Mouse (Mus musculus): ENCODE measurements around the gene Tcf23. TPM values are rescaled to one million over a fixed set of nuclear protein-coding genes. Genes with fewer than 3 reads are reported as not detected.

Gene Tcf23
- polyA plus RNA-seq (2014; fragmentation: Illumina TruSeq; extraction: RNeasy Lipid Tissue Mini Kit (QIAGEN cat#74804); ENCODE audit: low read depth, low replicate concordance) = 0.12 TPM

DNA sequence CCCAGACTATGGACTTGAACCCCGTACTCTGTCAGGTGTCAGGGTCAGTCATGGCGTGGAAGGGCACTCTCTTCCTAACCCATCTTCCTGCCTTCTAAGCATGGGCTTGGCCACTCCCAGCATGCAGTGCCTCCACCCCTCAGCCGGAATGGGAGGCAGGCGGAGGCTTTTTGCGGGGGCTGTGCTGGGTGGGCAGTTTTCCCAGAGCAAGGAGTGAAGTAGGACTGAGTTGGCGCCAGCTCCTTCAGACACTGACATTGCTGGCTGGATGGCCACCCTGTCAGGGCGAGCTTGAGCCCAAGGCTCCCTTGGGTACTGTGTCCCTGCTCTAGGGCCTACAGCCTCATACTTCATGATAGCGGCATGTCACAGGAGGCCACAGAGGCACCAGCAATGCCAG is at the start of gene Tcf23:
Gene Tcf23 (plus strand): TSS at position 247 of the 400 bp plus-strand sequence.

DNA sequence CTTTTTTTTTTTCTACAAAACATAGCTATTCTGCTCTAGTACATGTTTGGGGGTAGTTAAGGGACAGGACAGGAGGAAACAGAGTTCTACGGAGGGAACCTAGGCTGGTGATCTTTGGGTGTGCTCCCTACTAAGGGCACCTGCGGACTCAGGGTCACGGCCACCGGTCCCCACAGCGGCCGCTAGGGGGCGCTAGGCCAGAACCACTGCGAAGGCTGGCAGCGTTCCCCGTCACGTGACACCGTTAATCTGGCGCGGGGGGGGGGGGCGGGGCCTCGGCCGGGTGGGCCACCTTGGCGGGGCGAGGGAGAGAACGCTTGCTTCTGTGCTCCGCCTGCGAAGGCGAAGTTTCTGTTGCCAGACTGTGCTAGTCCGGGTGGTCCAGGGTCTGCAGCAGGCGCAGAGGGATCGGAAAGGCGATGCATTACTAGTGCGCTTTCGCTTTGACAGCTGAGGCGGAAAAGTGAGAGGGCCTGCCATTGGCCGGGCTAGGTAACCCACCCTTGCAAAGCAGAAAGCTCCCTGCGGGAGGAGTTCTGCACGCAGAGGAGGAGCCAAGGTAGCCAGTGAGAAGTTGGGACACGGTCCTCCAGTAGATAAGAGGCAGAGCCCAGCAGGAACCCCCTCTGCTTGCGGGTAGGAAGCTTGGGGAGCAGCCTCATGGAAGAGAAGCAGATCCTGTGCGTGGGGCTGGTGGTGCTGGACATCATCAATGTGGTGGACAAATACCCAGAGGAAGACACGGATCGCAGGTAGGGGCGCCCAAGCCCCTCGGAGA is 47.0 kb upstream of the Tcf23 start, which contains the start of gene Khk:
Gene Khk (plus strand): TSS at position 176 of the 778 bp plus-strand sequence.

DNA sequence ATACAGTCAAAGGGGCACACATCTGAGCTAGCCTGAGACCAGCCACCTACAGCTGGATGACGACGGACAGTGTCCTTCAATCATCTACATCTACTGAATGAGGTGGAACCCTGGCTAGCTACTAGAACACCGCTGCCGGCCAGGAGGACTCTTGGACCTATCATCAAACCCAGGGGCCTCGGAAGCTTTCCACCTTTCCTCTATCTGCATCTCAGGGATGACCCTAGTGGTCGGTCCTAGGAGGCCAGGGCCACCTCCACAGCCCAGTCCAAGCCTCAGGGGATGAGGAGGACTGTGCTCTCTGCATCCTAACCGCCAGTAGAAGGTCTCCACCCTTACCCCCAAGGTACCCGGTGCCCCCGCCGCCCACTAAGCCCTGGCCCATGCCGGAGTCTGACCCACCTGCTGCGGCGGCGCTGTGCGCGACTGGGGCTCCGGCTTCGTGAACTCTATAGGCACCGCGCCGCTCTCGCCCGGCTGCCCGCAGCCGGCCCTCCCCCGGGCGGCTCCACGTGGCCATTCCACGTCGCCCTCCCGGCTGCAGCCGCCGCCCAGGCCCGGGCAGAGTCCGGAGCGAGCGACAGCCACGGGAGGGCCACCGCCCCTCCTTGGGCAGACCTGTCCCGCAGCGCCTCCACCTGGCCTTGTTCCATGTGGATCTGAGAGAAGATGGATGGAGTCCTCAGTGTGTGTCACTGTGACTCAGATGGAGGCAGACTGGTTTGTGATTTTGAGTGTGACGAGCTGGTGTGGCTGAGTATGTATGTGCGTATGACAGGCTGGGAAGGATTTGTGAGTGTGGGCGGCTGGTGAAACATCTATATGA is 23.3 kb upstream of the Tcf23 start, which contains the start of gene Cgref1:
Gene Cgref1 (minus strand): TSS at position 636 of the 826 bp plus-strand sequence.

DNA sequence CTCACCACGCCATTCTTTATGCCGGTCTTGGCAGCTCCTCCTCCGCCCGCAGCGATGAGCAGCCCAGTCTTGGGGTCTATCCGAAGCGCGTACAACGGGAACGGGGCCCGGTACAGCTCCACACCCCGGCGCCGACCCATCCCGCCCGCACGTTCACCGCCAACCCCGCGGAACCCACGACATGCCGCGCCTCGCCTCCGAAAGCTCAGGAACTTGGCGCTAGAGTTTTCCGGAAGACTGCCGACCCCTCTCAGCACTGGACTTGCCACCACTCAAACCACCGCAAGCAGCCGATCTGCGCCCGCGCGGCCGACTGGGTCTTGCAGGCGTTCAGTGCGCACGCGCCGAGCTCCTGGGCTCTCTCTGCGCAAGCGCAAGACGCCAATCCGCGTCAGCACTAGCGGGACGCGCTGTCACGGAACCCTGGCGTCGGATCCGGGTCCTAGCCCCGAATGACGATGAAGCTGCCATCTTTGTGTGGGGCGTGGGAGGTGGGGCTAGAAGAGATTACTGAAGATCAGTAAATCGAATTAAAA is 8.4 kb upstream of the Tcf23 start, which contains the start of gene Preb:
Gene Preb (minus strand): TSS at position 396 of the 536 bp plus-strand sequence.

Other genes with a start within 250 kb of the Tcf23 start
- 12.5 TPM for gene Mapre3, start 154.0 kb upstream of the Tcf23 start, polyA plus RNA-seq (2014; fragmentation: Illumina TruSeq; extraction: RNeasy Lipid Tissue Mini Kit (QIAGEN cat#74804); ENCODE audit: low read depth, low replicate concordance)
- gene Tmem214, start 100.7 kb upstream of the Tcf23 start, polyA plus RNA-seq (2014; fragmentation: Illumina TruSeq; extraction: RNeasy Lipid Tissue Mini Kit (QIAGEN cat#74804); ENCODE audit: low read depth, low replicate concordance) = 11.5 TPM
- gene Agbl5, start 80.0 kb upstream of the Tcf23 start, polyA plus RNA-seq (2014; fragmentation: Illumina TruSeq; extraction: RNeasy Lipid Tissue Mini Kit (QIAGEN cat#74804); ENCODE audit: low read depth, low replicate concordance) = 3.8 TPM
- 224 TPM for gene Ost4, start 60.9 kb upstream of the Tcf23 start, polyA plus RNA-seq (2014; fragmentation: Illumina TruSeq; extraction: RNeasy Lipid Tissue Mini Kit (QIAGEN cat#74804); ENCODE audit: low read depth, low replicate concordance)
- gene Emilin1, start 55.3 kb upstream of the Tcf23 start, polyA plus RNA-seq (2014; fragmentation: Illumina TruSeq; extraction: RNeasy Lipid Tissue Mini Kit (QIAGEN cat#74804); ENCODE audit: low read depth, low replicate concordance) = not detected
- 3.4 TPM for gene Khk, start 47.2 kb upstream of the Tcf23 start, polyA plus RNA-seq (2014; fragmentation: Illumina TruSeq; extraction: RNeasy Lipid Tissue Mini Kit (QIAGEN cat#74804); ENCODE audit: low read depth, low replicate concordance)
- gene Cgref1, start 23.1 kb upstream of the Tcf23 start, polyA plus RNA-seq (2014; fragmentation: Illumina TruSeq; extraction: RNeasy Lipid Tissue Mini Kit (QIAGEN cat#74804); ENCODE audit: low read depth, low replicate concordance) = 20.9 TPM
- gene Preb, start 8.3 kb upstream of the Tcf23 start, polyA plus RNA-seq (2014; fragmentation: Illumina TruSeq; extraction: RNeasy Lipid Tissue Mini Kit (QIAGEN cat#74804); ENCODE audit: low read depth, low replicate concordance) = 26.2 TPM
- 190 TPM for gene Atraid, start 79.7 kb downstream of the Tcf23 start, polyA plus RNA-seq (2014; fragmentation: Illumina TruSeq; extraction: RNeasy Lipid Tissue Mini Kit (QIAGEN cat#74804); ENCODE audit: low read depth, low replicate concordance)
- 14.3 TPM for gene Slc5a6, start 80.3 kb downstream of the Tcf23 start, polyA plus RNA-seq (2014; fragmentation: Illumina TruSeq; extraction: RNeasy Lipid Tissue Mini Kit (QIAGEN cat#74804); ENCODE audit: low read depth, low replicate concordance)
- 0.32 TPM for gene Cad, start 86.1 kb downstream of the Tcf23 start, polyA plus RNA-seq (2014; fragmentation: Illumina TruSeq; extraction: RNeasy Lipid Tissue Mini Kit (QIAGEN cat#74804); ENCODE audit: low read depth, low replicate concordance)
- not detected for gene Dnajc5g, start 137.6 kb downstream of the Tcf23 start, polyA plus RNA-seq (2014; fragmentation: Illumina TruSeq; extraction: RNeasy Lipid Tissue Mini Kit (QIAGEN cat#74804); ENCODE audit: low read depth, low replicate concordance)
- not detected for gene Slc30a3, start 139.6 kb downstream of the Tcf23 start, polyA plus RNA-seq (2014; fragmentation: Illumina TruSeq; extraction: RNeasy Lipid Tissue Mini Kit (QIAGEN cat#74804); ENCODE audit: low read depth, low replicate concordance)
- gene Trim54, start 148.1 kb downstream of the Tcf23 start, polyA plus RNA-seq (2014; fragmentation: Illumina TruSeq; extraction: RNeasy Lipid Tissue Mini Kit (QIAGEN cat#74804); ENCODE audit: low read depth, low replicate concordance) = not detected
- not detected for gene Ucn, start 170.2 kb downstream of the Tcf23 start, polyA plus RNA-seq (2014; fragmentation: Illumina TruSeq; extraction: RNeasy Lipid Tissue Mini Kit (QIAGEN cat#74804); ENCODE audit: low read depth, low replicate concordance)
- 85.7 TPM for gene Mpv17, start 185.6 kb downstream of the Tcf23 start, polyA plus RNA-seq (2014; fragmentation: Illumina TruSeq; extraction: RNeasy Lipid Tissue Mini Kit (QIAGEN cat#74804); ENCODE audit: low read depth, low replicate concordance)
- gene Gm29609, start 211.2 kb downstream of the Tcf23 start, polyA plus RNA-seq (2014; fragmentation: Illumina TruSeq; extraction: RNeasy Lipid Tissue Mini Kit (QIAGEN cat#74804); ENCODE audit: low read depth, low replicate concordance) = 0.24 TPM
- 30.1 TPM for gene Gtf3c2, start 211.5 kb downstream of the Tcf23 start, polyA plus RNA-seq (2014; fragmentation: Illumina TruSeq; extraction: RNeasy Lipid Tissue Mini Kit (QIAGEN cat#74804); ENCODE audit: low read depth, low replicate concordance)
- gene Snx17, start 224.6 kb downstream of the Tcf23 start, polyA plus RNA-seq (2014; fragmentation: Illumina TruSeq; extraction: RNeasy Lipid Tissue Mini Kit (QIAGEN cat#74804); ENCODE audit: low read depth, low replicate concordance) = 65.1 TPM
- 1.6 TPM for gene Eif2b4, start 224.8 kb downstream of the Tcf23 start, polyA plus RNA-seq (2014; fragmentation: Illumina TruSeq; extraction: RNeasy Lipid Tissue Mini Kit (QIAGEN cat#74804); ENCODE audit: low read depth, low replicate concordance)
- 0.85 TPM for gene Zfp513, start 233.6 kb downstream of the Tcf23 start, polyA plus RNA-seq (2014; fragmentation: Illumina TruSeq; extraction: RNeasy Lipid Tissue Mini Kit (QIAGEN cat#74804); ENCODE audit: low read depth, low replicate concordance)

Measured in kidney, adult 10 weeks (tissue).